Mouse (Mus musculus) heart, embryonic 14.5 days (tissue): Measurements from ENCODE around the gene Rin2. TPM values are rescaled to one million over a fixed set of nuclear protein-coding genes. Genes with fewer than 3 reads are reported as not detected.
A peak's percentile ranks its signal among the peaks of the same experiment; 100 is the strongest.

Source experiments
- ATAC-seq: fragments of 200-750 bp; cut with Nextera tagmentation; 2 replicates; pipeline ENCODE4 v1.8.0; 2017; ENCODE audit warnings: low read depth, moderate TSS enrichment; ENCODE audit not compliant: insufficient number of reproducible peaks, insufficient read depth, low FRiP score
- H3K27ac ChIP-seq, 2 experiments: fragments of 200-500 bp in 1 of 2; fragments of 300-500 bp in 1 of 2; sonication (generic) in 1 of 2; replicated peaks in 1 of 2; 2 replicates each; pipeline ENCODE4 v1.5.1; 2012 to 2014; ENCODE audit warnings: low read depth in 2 of 2, low read length in 2 of 2, control low read depth in 1 of 2, mild to moderate bottlenecking in 1 of 2, mixed read lengths in 1 of 2; ENCODE audit not compliant: control insufficient read depth in 1 of 2, insufficient read depth in 1 of 2
- H3K27me3 ChIP-seq: fragments of 300-500 bp; sonication (generic); 2 replicates; pipeline ENCODE4 v1.6.1; 2014; ENCODE audit warnings: mild to moderate bottlenecking, low read length, control low read depth; ENCODE audit not compliant: control insufficient read depth, insufficient read depth
- H3K36me3 ChIP-seq: fragments of 300-500 bp; sonication (generic); 2 replicates; pipeline ENCODE4 v1.6.1; 2014; ENCODE audit warnings: mild to moderate bottlenecking, control low read depth, low read length, mixed read lengths; ENCODE audit not compliant: control insufficient read depth, insufficient read depth
- H3K4me1 ChIP-seq, 2 experiments: fragments of 200-500 bp in 1 of 2; fragments of 300-500 bp in 1 of 2; sonication (generic) in 1 of 2; 2 replicates each; pipeline ENCODE4 v1.6.1; 2012 to 2014; ENCODE audit warnings: low read length in 2 of 2, control low read depth in 1 of 2, mixed read lengths in 1 of 2; ENCODE audit not compliant: control insufficient read depth in 2 of 2, insufficient read depth in 2 of 2
- H3K4me2 ChIP-seq: fragments of 300-500 bp; sonication (generic); 2 replicates; pipeline ENCODE4 v1.6.1; 2014; ENCODE audit warnings: mild to moderate bottlenecking, low read length
- H3K4me3 ChIP-seq, 2 experiments: fragments of 200-500 bp in 1 of 2; fragments of 300-500 bp in 1 of 2; sonication (generic) in 1 of 2; 2 replicates each; pipeline ENCODE4 v1.5.1; 2012 to 2014; ENCODE audit warnings: low read length in 2 of 2, mild to moderate bottlenecking in 2 of 2, control low read depth in 1 of 2, low read depth in 1 of 2, moderate library complexity in 1 of 2; ENCODE audit not compliant: control insufficient read depth in 1 of 2, insufficient read depth in 1 of 2
- H3K9ac ChIP-seq: fragments of 300-500 bp; sonication (generic); 2 replicates; pipeline ENCODE4 v1.6.1; 2014; ENCODE audit warnings: mild to moderate bottlenecking, low read length
- H3K9me3 ChIP-seq: fragments of 300-500 bp; sonication (generic); 2 replicates; pipeline ENCODE4 v1.6.1; 2016; ENCODE audit warnings: low read length, control low read depth; ENCODE audit not compliant: control insufficient read depth
- WGBS: fragments of 180-500 bp; shearing (Covaris S2); extraction: QIAGEN DNeasy Blood & Tissue Kit; methylation state at CpG from one replicate; pipeline ENCODE4 v1.1.7; 2014; 5-methylcytosine and 5-hydroxymethylcytosine counted together
- polyA plus RNA-seq: library from polyadenylated mRNA; unstranded; fragments of >200 nt; fragmentation: Nextera tagmentation; extraction: Ambion mirVana; gene quantifications from 2 replicates; pipeline ENCODE4 v1.2.1, GENCODE M21; 2014

The Rin2 gene
- polyA plus RNA-seq, 1 experiment from 2014 or later: 20.8 TPM

DNA sequence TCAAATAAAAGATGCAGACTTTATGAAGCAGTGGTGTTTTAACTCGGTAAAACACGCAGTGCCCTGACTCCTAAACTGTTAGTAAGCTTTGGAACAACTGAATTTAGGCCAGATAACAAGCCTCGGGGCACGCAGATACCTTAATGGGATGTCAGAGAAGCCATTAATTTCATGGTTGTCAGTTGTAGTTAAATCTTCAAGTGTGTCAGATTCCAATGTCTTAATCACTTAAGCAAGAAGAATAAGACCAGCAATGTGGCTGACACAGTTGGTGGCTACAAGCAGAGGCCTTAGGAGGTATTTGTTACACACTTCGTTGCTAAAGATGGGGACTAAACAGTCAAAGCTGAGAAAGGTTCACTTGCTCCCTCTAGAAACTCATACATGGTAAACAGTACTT, 74.6 kb downstream of the Rin2 start:
- no peaks in the 10 kb centered on the region for H3K9me3 ChIP-seq
- peaks cover 2 to 15% of the 10 kb centered on the region in 2 experiments for H3K4me1 ChIP-seq
- H3K4me2 ChIP-seq: no peak overlapping the region
- H3K27ac ChIP-seq: no peak overlapping the region
- 79% methylated on average over 5 of the region's 5 CpGs for WGBS
- ATAC-seq: no peak
- H3K4me3 ChIP-seq: no peak overlapping the region
- no peaks in the 10 kb centered on the region for H3K27me3 ChIP-seq
- H3K36me3 ChIP-seq: no peaks in the 10 kb centered on the region
- no peak overlapping the region for H3K9ac ChIP-seq

DNA sequence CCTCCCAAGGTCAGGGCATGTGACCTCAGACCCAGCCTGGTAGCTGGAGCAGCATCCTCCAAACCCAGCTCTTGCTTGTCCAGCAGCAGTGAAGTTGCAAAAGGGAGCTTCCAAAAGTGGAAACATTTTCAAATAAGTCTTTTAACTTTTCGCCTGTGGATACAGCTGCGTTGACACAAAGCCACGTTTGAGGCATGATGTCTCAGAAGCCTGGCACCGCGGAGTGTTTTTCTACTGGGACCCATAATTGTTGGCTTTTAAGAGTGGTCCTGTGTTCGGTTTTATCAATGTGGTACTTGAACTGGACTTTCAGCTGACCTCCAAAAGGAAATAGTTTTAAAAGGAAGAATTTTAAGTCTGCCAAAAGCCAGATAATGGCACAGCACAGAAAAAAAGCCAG, 77.6 kb downstream of the Rin2 start:
- H3K4me1 ChIP-seq: peaks cover 5 to 20% of the 10 kb centered on the region in 2 experiments
- no peak overlapping the region for H3K4me3 ChIP-seq
- ATAC-seq: no peak
- H3K4me2 ChIP-seq: no peak overlapping the region
- no peaks in the 10 kb centered on the region for H3K36me3 ChIP-seq
- H3K27ac ChIP-seq: peak overlapping the region in 1 of 2 experiments; percentile 37; a peak in 1 of 4 replicates
- H3K9ac ChIP-seq: no peak overlapping the region
- no peaks in the 10 kb centered on the region for H3K27me3 ChIP-seq
- H3K9me3 ChIP-seq: no peaks in the 10 kb centered on the region
- WGBS: 63% methylated on average over 6 of the region's 6 CpGs

DNA sequence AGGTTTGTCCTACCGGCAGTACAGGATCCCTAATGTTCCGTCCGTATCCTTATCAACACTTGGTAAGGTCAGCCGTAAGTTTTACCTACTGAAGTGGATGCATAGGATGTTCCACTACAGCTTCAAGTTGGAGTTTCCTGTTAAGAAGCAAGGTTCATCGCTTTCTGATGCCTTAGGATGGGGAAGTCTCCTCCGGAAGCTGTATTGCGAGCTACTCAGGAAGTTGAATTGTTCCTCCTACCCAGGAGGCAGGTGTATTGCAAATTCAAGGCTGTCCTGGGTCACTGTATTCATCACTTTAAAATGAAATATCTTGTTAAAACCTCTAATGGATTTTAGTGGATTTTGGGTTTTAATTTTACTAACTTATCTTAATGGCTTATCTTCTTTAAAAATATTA, 79.0 kb downstream of the Rin2 start:
- H3K27ac ChIP-seq: peak overlapping the region in 1 of 2 experiments; percentile 15; a peak in 1 of 4 replicates
- H3K36me3 ChIP-seq: no peaks in the 10 kb centered on the region
- H3K4me3 ChIP-seq: no peak overlapping the region
- H3K4me2 ChIP-seq: no peak overlapping the region
- H3K9ac ChIP-seq: no peak overlapping the region
- peaks cover 5 to 20% of the 10 kb centered on the region in 2 experiments for H3K4me1 ChIP-seq
- no peaks in the 10 kb centered on the region for H3K9me3 ChIP-seq
- 56% methylated on average over 7 of the region's 7 CpGs for WGBS
- no peak for ATAC-seq
- H3K27me3 ChIP-seq: no peaks in the 10 kb centered on the region

DNA sequence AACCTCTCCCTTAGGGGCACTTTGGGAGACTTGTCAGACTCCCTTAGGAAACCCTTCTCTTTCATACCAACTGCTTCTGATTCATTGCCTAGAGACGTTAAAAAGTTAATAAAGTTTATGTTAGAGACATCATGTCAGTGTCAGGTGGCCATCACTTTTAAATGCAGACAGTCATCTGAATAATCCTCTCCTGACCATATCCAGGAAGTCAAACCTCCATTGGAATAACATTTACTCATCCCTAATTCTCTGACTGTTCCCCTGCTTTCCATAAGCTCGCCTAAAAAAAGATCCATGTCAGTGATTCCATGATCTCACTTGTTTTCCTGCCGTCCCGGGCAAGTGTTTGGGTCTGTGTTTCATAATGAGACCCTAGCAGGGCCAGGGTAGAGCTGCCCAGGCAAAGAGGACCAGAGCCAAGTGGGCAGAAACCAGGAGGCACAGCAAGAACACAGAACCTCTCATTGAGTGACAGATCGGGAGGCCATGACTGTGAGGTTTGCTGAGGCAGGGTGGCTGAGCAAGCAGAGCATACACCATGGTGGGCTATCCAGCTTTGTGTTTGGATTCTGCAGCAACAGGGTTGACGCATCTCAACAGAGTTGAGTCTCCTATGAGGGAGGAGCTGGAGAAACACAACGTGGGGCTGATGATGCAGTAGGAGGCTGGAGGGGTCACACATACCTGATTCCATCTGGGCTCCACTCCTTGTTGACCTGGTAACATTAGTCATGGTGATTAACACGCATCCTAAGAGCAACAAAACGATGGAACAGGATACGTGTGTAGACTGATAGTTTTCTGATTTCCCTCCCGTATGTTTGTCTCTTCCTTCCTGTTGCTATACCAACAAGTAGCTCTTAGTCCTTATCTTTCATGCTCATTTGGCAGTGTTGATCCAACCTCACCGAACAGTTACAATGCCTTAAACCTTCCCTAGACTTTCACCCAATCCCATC, 81.1 kb downstream of the Rin2 start:
- Histone ChIP-seq H3K36me3 (no peaks in the 10 kb centered on the region), H3K27ac (no peak overlapping the region), H3K4me1 (peaks cover 6 to 15% of the 10 kb centered on the region in 2 experiments), H3K27me3 (no peaks in the 10 kb centered on the region), H3K4me3 (no peak overlapping the region), H3K9ac (no peak overlapping the region), H3K4me2 (no peak overlapping the region), H3K9me3 (no peaks in the 10 kb centered on the region)
- ATAC-seq: no peak
- 69% methylated on average over 12 of the region's 12 CpGs for WGBS

DNA sequence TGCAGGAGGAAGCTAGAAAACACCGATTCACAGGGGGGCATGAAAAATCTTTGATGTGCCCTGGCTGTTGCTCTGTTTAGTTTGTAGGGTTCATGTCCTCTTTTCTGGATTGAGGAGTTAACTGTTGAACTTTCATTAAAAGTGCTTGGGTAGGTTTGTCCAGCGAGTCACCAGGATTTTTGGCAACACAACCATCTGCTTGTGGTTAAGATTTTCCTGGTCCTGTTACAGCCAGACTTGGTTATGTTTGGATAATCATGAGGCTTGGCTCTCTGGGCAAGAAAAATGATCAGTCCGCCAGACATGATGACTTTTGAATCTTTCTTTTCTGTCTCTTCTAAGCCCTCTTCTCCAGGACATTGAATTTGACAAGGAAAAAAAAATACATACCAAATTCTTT, 85.1 kb downstream of the Rin2 start:
- H3K4me3 ChIP-seq: no peak overlapping the region
- H3K27me3 ChIP-seq: no peaks in the 10 kb centered on the region
- H3K9ac ChIP-seq: no peak overlapping the region
- no peak for ATAC-seq
- H3K4me2 ChIP-seq: no peak overlapping the region
- peaks cover 4 to 5% of the 10 kb centered on the region in 2 experiments; a peak in 2 of 4 replicates for H3K4me1 ChIP-seq
- no peak overlapping the region for H3K27ac ChIP-seq
- H3K9me3 ChIP-seq: no peaks in the 10 kb centered on the region
- 67% methylated on average over 3 of the region's 3 CpGs for WGBS
- no peaks in the 10 kb centered on the region for H3K36me3 ChIP-seq

DNA sequence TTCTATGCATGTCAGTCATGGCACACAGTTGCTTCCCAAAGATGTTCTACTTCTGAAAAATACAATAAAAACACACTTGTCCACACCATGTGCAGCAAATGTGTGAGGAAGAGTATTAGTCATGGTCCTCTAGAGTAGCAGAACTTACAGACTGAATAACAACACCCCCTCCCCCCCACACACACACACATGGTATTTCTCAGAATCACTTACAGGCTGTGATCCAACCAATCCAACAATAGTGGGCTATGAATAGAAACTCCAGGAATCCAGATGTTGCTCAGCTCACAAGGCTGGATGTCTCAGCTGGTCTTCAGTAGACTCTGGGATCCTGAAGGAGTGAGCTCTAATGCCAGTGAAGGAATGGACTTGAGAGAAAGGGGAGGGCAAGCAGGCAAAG, 86.4 kb downstream of the Rin2 start:
- no peak overlapping the region for H3K4me2 ChIP-seq
- H3K9me3 ChIP-seq: no peaks in the 10 kb centered on the region
- ATAC-seq: no peak

DNA sequence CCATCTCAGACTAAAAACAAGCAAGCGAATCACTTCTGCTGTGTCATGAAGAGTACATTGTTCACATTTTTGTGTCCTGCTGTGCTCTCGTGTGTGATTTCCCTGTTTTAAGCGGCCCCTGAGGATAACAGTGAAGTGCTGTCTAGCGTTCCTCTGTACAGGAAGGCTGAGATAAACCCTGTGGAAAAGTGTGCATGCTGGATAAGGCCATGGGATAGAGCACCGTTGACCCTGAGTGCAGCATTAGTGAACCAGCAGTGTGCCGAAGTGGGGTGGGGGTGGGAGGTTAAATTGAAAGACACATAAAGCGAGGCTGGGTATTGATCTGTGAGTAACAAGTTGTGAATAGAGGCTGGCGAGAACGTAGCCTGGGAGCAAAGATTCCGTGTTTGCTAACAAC, 94.9 kb downstream of the Rin2 start:
- Histone ChIP-seq H3K9me3 (no peaks in the 10 kb centered on the region), H3K4me1 (peaks cover 13 to 31% of the 10 kb centered on the region in 2 experiments), H3K27ac (peak overlapping the region; percentile 54 to 62), H3K4me2 (peak overlapping the region; percentile 21; the same call in 1 of the 2 replicates), H3K27me3 (no peaks in the 10 kb centered on the region), H3K4me3 (no peak overlapping the region), H3K36me3 (no peaks in the 10 kb centered on the region), H3K9ac (no peak overlapping the region)
- ATAC-seq: no peak
- 16% methylated on average over 10 of the region's 10 CpGs for WGBS

More for the DNA sequence above, 86.4 kb downstream of the Rin2 start:
- Histone ChIP-seq H3K9ac (no peak overlapping the region), H3K27me3 (no peaks in the 10 kb centered on the region), H3K36me3 (no peaks in the 10 kb centered on the region), H3K4me1 (peaks cover 0 to 2% of the 10 kb centered on the region in 2 experiments; a peak in 1 of 4 replicates), H3K4me3 (no peak overlapping the region), H3K27ac (no peak overlapping the region)
